Mouse (Mus musculus) left cerebral cortex, postnatal 25 days (tissue): Measurements from ENCODE around the gene 1700003F12Rik. TPM values are rescaled to one million over a fixed set of nuclear protein-coding genes. Genes with fewer than 3 reads are reported as not detected.

Source experiments
- total RNA-seq, 2 experiments: library from RNA; stranded (reverse); gene quantifications; 2 replicates each; pipeline ENCODE4 v1.2.3; 2021

The 1700003F12Rik gene
- total RNA-seq, 2 experiments from 2014 or later = 1.4 TPM; not detected in 1

Other genes starting within 250 kb of the 1700003F12Rik start
- not detected for gene Bpifb9b, start 239.9 kb upstream of the 1700003F12Rik start, total RNA-seq
- 10 to 100 TPM; 11.4 to 17.4 TPM for gene Cdk5rap1, start 174.1 kb upstream of the 1700003F12Rik start, total RNA-seq
- 10 to 100 TPM; 30.7 to 35.7 TPM for gene Snta1, start 139.0 kb upstream of the 1700003F12Rik start, total RNA-seq
- gene Cbfa2t2, start 110.6 kb upstream of the 1700003F12Rik start, total RNA-seq = 10 to 100 TPM; 54.6 to 57.5 TPM
- not detected for gene Actl10, start 4.7 kb downstream of the 1700003F12Rik start, total RNA-seq
- gene Necab3, start 11.8 kb downstream of the 1700003F12Rik start, total RNA-seq = 10 to 100 TPM; 82.5 to 88.7 TPM
- gene E2f1, start 22.8 kb downstream of the 1700003F12Rik start, total RNA-seq = 10 to 100 TPM in 1 of 2 experiments, 1 to 10 TPM in 1; 8.8 to 10.1 TPM
- gene Pxmp4, start 56.6 kb downstream of the 1700003F12Rik start, total RNA-seq = 10 to 100 TPM; 11.4 to 14.1 TPM
- 10 to 100 TPM; 12.1 to 13.1 TPM for gene Zfp341, start 66.2 kb downstream of the 1700003F12Rik start, total RNA-seq
- not detected for gene 4930519P11Rik, start 66.4 kb downstream of the 1700003F12Rik start, total RNA-seq
- 100 to 1,000 TPM; 215 to 218 TPM for gene Chmp4b, start 104.6 kb downstream of the 1700003F12Rik start, total RNA-seq
- not detected for gene Gm14214, start 222.9 kb downstream of the 1700003F12Rik start, total RNA-seq
- gene Raly, start 244.0 kb downstream of the 1700003F12Rik start, total RNA-seq = 100 to 1,000 TPM in 1 of 2 experiments, 10 to 100 TPM in 1; 99.4 to 101 TPM
- not detected for gene a, start 244.3 kb downstream of the 1700003F12Rik start, total RNA-seq